Mouse (Mus musculus) neural tube, embryonic 13.5 days (tissue): ENCODE measurements around the gene Hist1h2bf. TPM values are rescaled to one million over a fixed set of nuclear protein-coding genes. Genes with fewer than 3 reads are reported as not detected.
"Not testable (repeated sequence)": the region's sequence is repeated elsewhere in the genome, so short reads cannot be mapped to it uniquely, and the experiment has no call there.

Experiments
- ATAC-seq: fragments of 200-750 bp; cut with Nextera tagmentation; 2 replicates; pipeline ENCODE4 v1.8.0; 2017; ENCODE audit warnings: low read depth, mild to moderate bottlenecking, moderate TSS enrichment, moderate library complexity
- H3K27ac ChIP-seq: fragments of 300-500 bp; sonication (generic); replicated peaks from 2 replicates; pipeline ENCODE4 v1.5.1; 2015; ENCODE audit warnings: moderate library complexity, mild to moderate bottlenecking, inconsistent platforms
- H3K27me3 ChIP-seq: fragments of 300-500 bp; sonication (generic); 2 replicates; pipeline ENCODE4 v1.6.1; 2015; ENCODE audit warnings: mild to moderate bottlenecking, inconsistent platforms
- H3K36me3 ChIP-seq: fragments of 300-500 bp; sonication (generic); 2 replicates; pipeline ENCODE4 v1.6.1; 2015; ENCODE audit warnings: mild to moderate bottlenecking, inconsistent platforms
- H3K4me1 ChIP-seq: fragments of 300-500 bp; sonication (generic); replicated peaks from 2 replicates; pipeline ENCODE4 v1.6.1; 2015; ENCODE audit warnings: inconsistent platforms
- H3K4me2 ChIP-seq: fragments of 300-500 bp; sonication (generic); 2 replicates; pipeline ENCODE4 v1.6.1; 2015; ENCODE audit warnings: inconsistent platforms, mild to moderate bottlenecking, moderate library complexity
- H3K4me3 ChIP-seq: fragments of 300-500 bp; sonication (generic); 2 replicates; pipeline ENCODE4 v1.5.1; 2015; ENCODE audit warnings: mild to moderate bottlenecking, inconsistent platforms
- H3K9ac ChIP-seq: fragments of 300-500 bp; sonication (generic); 2 replicates; pipeline ENCODE4 v1.6.1; 2015; ENCODE audit warnings: moderate library complexity, mild to moderate bottlenecking, inconsistent platforms
- H3K9me3 ChIP-seq: fragments of 300-500 bp; sonication (generic); 2 replicates; pipeline ENCODE4 v1.6.1; 2016; ENCODE audit warnings: inconsistent platforms
- WGBS: fragments of 180-500 bp; shearing (Covaris S2); methylation state at CpG from one replicate; pipeline ENCODE4 v1.1.7; 2015; 5-methylcytosine and 5-hydroxymethylcytosine counted together
- polyA plus RNA-seq: library from polyadenylated mRNA; unstranded; fragments of >200 nt; fragmentation: Nextera tagmentation; extraction: Ambion mirVana; gene quantifications from 2 replicates; pipeline ENCODE4 v1.2.1, GENCODE M21; 2015

Hist1h2bf gene
- polyA plus RNA-seq, 1 experiment from 2014 or later = 1.6 TPM

- no peak overlapping the region for H3K4me3 ChIP-seq
- 86% methylated on average over 3 of the region's 3 CpGs for WGBS
- ATAC-seq = no peak
- H3K27ac ChIP-seq = no peak overlapping the region
- H3K9me3 ChIP-seq = no peaks in the 10 kb centered on the region
- H3K4me1 ChIP-seq = no peaks in the 10 kb centered on the region
- no peaks in the 10 kb centered on the region for H3K27me3 ChIP-seq
- no peak overlapping the region for H3K9ac ChIP-seq
- H3K36me3 ChIP-seq = no peaks in the 10 kb centered on the region
- no peak overlapping the region for H3K4me2 ChIP-seq
These were observed 30.5 kb upstream of the Hist1h2bf start for GRCm38 (mm10) chr13:23604452-23604851.

- Histone ChIP-seq H3K4me2 (no peak overlapping the region), H3K9ac (no peak overlapping the region), H3K27ac (no peak overlapping the region), H3K36me3 (no peaks in the 10 kb centered on the region), H3K4me3 (no peak overlapping the region), H3K27me3 (no peaks in the 10 kb centered on the region), H3K4me1 (no peaks in the 10 kb centered on the region), H3K9me3 (no peaks in the 10 kb centered on the region)
- WGBS = 81% methylated on average over 7 of the region's 7 CpGs
- ATAC-seq = no peak
These were observed 29.2 kb upstream of the Hist1h2bf start for GRCm38 (mm10) chr13:23603182-23603699.

- no peaks in the 10 kb centered on the region for H3K4me1 ChIP-seq
- no peaks in the 10 kb centered on the region for H3K27me3 ChIP-seq
- no peak overlapping the region for H3K4me2 ChIP-seq
- no peak for ATAC-seq
- H3K9ac ChIP-seq = no peak overlapping the region
- no peak overlapping the region for H3K27ac ChIP-seq
- no peaks in the 10 kb centered on the region for H3K9me3 ChIP-seq
- H3K4me3 ChIP-seq = no peak overlapping the region
- no peaks in the 10 kb centered on the region for H3K36me3 ChIP-seq
- WGBS = 7% methylated on average over 9 of the region's 9 CpGs
These were observed 24.0 kb upstream of the Hist1h2bf start for GRCm38 (mm10) chr13:23597957-23598356.

- no peak overlapping the region for H3K9ac ChIP-seq
- H3K36me3 ChIP-seq = no peaks in the 10 kb centered on the region
- H3K27me3 ChIP-seq = no peaks in the 10 kb centered on the region
- ATAC-seq = no peak
- H3K27ac ChIP-seq = no peak overlapping the region
- no peaks in the 10 kb centered on the region for H3K4me1 ChIP-seq
- H3K9me3 ChIP-seq = no peaks in the 10 kb centered on the region
- H3K4me2 ChIP-seq = no peak overlapping the region
- WGBS = 87% methylated on average over 7 of the region's 7 CpGs
- no peak overlapping the region for H3K4me3 ChIP-seq
These were observed 21.8 kb upstream of the Hist1h2bf start for GRCm38 (mm10) chr13:23595622-23596372.

GRCm38 (mm10) chr13:23595185-23595584 is 21.2 kb upstream of the Hist1h2bf start:
- 89% methylated on average over 2 of the region's 2 CpGs for WGBS
- Histone ChIP-seq H3K9ac (no peak overlapping the region), H3K9me3 (no peaks in the 10 kb centered on the region), H3K27ac (no peak overlapping the region), H3K4me3 (no peak overlapping the region), H3K4me2 (no peak overlapping the region), H3K4me1 (no peaks in the 10 kb centered on the region), H3K36me3 (no peaks in the 10 kb centered on the region), H3K27me3 (no peaks in the 10 kb centered on the region)
- no peak for ATAC-seq

DNA sequence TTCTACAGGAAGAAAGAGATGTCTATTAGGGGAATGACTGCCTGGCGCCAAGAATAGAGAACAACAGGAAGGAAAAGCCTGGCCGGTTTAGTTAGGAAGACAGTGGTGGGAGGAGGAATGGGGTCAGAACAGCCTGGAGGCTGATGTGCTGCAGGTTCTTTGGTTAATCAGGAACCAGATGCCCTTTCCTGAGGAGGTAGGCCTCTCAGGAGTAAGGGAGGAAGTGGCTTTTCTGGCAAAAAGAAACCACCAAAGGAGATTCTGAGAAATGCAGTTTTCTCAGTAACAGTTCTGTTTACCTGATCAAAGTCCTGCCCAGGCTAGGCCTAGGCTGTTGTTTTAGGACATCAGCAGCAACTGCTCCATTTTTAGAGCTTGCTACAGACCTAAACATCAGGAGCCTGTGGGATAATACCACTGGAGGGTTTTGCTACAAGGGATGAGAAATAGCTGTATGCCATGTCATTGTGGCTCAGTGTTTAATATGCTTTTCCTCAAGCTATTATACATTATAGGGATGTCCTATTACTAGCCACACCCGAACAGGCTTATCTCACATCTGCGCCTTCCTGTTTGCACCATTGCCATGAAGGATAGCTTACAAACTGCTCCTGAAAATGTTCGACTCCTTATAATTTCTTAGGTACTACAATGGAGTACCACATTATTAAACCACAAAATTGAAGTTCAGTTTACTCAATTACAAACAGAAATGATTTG is 19.2 kb upstream of the Hist1h2bf start:
- WGBS = 83% methylated on average over 5 of the region's 5 CpGs
- Histone ChIP-seq H3K27me3 (no peaks in the 10 kb centered on the region), H3K4me1 (no peaks in the 10 kb centered on the region), H3K9ac (no peak overlapping the region), H3K27ac (no peak overlapping the region), H3K36me3 (no peaks in the 10 kb centered on the region), H3K4me3 (no peak overlapping the region), H3K4me2 (no peak overlapping the region), H3K9me3 (no peaks in the 10 kb centered on the region)
- no peak for ATAC-seq

GRCm38 (mm10) chr13:23592614-23593013 is 18.6 kb upstream of the Hist1h2bf start:
- H3K27ac ChIP-seq = no peak overlapping the region
- no peaks in the 10 kb centered on the region for H3K9me3 ChIP-seq
- H3K4me2 ChIP-seq = no peak overlapping the region
- no peak for ATAC-seq
- 90% methylated on average over 7 of the region's 7 CpGs for WGBS
- H3K27me3 ChIP-seq = no peaks in the 10 kb centered on the region
- H3K4me1 ChIP-seq = no peaks in the 10 kb centered on the region
- H3K36me3 ChIP-seq = no peaks in the 10 kb centered on the region
- H3K9ac ChIP-seq = no peak overlapping the region
- H3K4me3 ChIP-seq = no peak overlapping the region

- not testable (repeated sequence) for H3K9me3 ChIP-seq, ATAC-seq, H3K27ac ChIP-seq, H3K4me3 ChIP-seq, H3K27me3 ChIP-seq, H3K36me3 ChIP-seq, H3K4me2 ChIP-seq, H3K9ac ChIP-seq, H3K4me1 ChIP-seq
- WGBS = 85% methylated on average over 7 of the region's 7 CpGs
These were observed 17.9 kb upstream of the Hist1h2bf start for GRCm38 (mm10) chr13:23591886-23592285.

- no peak overlapping the region for H3K9ac ChIP-seq
- H3K4me1 ChIP-seq = peaks cover 10% of the 10 kb centered on the region
- no peak overlapping the region for H3K4me2 ChIP-seq
- H3K27ac ChIP-seq = no peak overlapping the region
- H3K4me3 ChIP-seq = no peak overlapping the region
- 92% methylated on average over 7 of the region's 7 CpGs for WGBS
- no peaks in the 10 kb centered on the region for H3K36me3 ChIP-seq
- no peaks in the 10 kb centered on the region for H3K9me3 ChIP-seq
- no peaks in the 10 kb centered on the region for H3K27me3 ChIP-seq
- no peak for ATAC-seq
These were observed 17.2 kb upstream of the Hist1h2bf start for GRCm38 (mm10) chr13:23591206-23591605.

- Histone ChIP-seq H3K4me2 (peak overlapping the region; percentile 72), H3K4me3 (peak overlapping the region; percentile 47), H3K27ac (peak overlapping the region; percentile 82), H3K36me3 (no peaks in the 10 kb centered on the region), H3K9me3 (no peaks in the 10 kb centered on the region), H3K27me3 (no peaks in the 10 kb centered on the region), H3K4me1 (peaks cover 36% of the 10 kb centered on the region), H3K9ac (peak overlapping the region; percentile 58)
- WGBS = 3% methylated on average over 1 of the region's 1 CpGs
- no peak for ATAC-seq
These were observed 12.9 kb upstream of the Hist1h2bf start for GRCm38 (mm10) chr13:23586940-23587225.

DNA sequence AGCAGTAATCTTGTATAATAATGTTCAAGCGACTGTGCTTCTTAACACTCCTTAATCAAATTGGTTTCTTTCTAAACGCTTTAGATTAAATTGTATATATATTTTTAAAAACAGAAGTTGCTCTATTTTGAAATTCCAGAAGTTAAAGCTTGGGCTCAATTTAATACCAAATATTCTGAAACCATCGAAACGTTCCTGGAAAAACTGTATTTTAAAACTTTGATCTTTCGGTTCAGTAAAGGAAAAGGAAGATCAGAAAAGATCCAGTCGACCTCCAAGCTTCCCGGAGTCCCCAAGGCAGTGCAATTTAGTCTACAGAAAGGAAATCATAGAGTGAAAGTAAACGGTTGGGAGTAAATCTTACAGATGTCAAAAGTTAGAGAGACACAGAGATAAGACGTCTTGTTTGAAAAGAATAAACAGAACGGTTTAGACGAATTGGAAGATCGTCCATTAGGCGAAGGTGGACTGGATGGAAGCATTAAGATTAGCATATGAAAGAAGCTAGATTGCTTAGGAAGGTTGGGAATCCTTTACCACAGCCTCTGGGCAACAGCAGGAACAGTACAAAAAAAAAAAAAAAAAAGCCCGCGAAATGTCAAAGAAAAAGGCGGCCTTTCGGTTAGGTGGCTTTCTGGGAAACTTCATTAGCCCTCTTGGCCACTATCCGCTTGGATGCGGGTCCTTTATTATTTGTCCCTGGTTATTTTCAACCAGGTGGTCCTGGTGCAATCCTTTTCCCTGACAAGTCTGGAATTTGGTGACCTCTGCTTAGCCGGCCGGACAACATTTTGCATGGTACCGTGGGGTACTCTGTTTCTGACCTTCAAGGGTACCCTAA is 12.3 kb upstream of the Hist1h2bf start:
- H3K27me3 ChIP-seq = no peaks in the 10 kb centered on the region
- no peak for ATAC-seq

More for the DNA sequence above, 12.3 kb upstream of the Hist1h2bf start:
- Histone ChIP-seq H3K36me3 (no peaks in the 10 kb centered on the region), H3K9me3 (no peaks in the 10 kb centered on the region), H3K27ac (peak overlapping the region; percentile 82), H3K9ac (peak overlapping the region; percentile 58), H3K4me2 (peak overlapping the region; percentile 72), H3K4me1 (peaks cover 39% of the 10 kb centered on the region), H3K4me3 (peak overlapping the region; percentile 47)
- 1% methylated on average over 22 of the region's 22 CpGs for WGBS
